Mouse (Mus musculus) layer of hippocampus, adult 8-10 months (tissue): ENCODE results near the gene BC048403. TPM values are rescaled to one million over a fixed set of nuclear protein-coding genes. Genes with fewer than 3 reads are reported as not detected.
A peak's percentile ranks its signal among the peaks of the same experiment; 100 is the strongest.

Experiments
- DNase-seq, 2 experiments: peaks; one replicate each; pipeline ENCODE4 v3.0.0; 2022; ENCODE audit warnings: low spot score in 2 of 2
- total RNA-seq, 4 experiments: library from RNA; stranded (reverse); gene quantifications; 2 replicates each; pipeline ENCODE4 v1.2.4; 2022

The BC048403 gene
- total RNA-seq = 10 to 100 TPM in 1 of 4 experiments, 1 to 10 TPM in 3; 9.1 to 10.8 (median 9.4) TPM

DNA sequence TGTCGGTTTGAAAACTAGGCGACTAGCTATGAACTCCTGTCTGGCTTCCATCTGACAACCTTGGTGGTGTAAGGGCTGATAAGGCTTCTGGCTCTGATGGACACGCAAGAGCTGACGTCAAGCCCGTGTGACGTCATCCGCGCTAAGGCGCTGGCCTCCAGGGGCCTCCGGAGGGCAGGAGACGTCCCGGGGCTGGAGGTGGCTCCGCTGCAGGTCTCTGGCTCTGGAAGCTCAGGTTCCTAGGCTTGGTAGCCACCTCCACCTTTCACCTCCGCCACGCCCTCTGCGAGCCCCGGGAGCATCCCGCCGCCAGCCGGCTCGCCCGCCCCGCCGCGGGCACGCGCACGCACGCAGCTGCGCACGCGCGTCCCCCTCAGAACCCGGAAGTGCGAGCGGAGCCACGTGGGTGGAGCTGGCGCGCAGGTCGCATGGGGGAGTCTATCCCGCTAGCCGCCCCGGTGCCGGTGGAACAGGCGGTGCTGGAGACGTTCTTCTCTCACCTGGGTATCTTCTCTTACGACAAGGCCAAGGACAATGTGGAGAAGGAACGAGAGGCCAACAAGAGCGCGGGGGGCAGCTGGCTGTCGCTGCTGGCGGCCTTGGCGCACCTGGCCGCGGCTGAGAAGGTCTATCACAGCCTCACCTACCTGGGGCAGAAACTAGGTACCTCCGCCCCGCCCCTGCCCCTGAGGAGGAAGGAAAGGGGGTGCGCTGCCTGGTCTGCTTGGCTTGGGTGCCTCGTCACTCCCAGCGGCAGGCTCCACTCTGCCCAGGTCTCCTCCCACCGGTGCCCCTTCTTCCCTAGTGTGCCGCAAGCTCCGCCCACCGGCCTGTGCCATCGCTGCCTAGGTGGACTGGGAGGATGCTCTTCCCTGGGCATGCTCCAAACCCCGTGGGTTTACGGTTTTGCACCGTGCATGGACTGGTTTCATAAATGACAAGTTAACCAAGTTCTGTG, at the start of gene BC048403:
TSS of gene BC048403 (plus strand) at position 390 of the 958 bp plus-strand sequence.
- peak; percentile 71 to 82 for DNase-seq

GRCm38 (mm10) chr10:121692944-121693579, 46.7 kb upstream of the BC048403 start:
- no peak for DNase-seq

DNA sequence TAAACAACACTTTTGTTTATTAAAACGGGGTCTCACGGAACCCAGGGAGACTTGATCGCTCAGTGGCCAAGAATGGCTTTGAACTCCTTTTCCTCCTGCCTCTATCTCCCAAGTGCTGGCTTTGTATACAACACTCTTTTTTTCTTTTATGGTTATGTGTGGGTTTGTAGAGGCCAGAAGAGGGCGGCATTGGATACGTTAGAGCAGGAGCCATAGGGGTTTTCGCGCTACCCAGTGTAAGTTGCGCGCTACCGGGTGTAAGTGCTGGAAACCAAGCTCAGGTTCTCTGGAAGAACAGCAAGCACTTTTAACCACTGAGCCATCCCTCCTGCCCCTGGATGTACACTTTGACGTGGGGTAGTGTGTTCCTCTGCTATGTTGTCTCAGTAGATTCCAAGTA, 45.2 kb upstream of the BC048403 start:
- DNase-seq = no peak

GRCm38 (mm10) chr10:121701296-121702248, 38.2 kb upstream of the BC048403 start:
- DNase-seq = peak in 1 of 2 experiments; percentile 50

- no peak for DNase-seq
Measured at GRCm38 (mm10) chr10:121703619-121704018, 36.1 kb upstream of the BC048403 start.

DNA sequence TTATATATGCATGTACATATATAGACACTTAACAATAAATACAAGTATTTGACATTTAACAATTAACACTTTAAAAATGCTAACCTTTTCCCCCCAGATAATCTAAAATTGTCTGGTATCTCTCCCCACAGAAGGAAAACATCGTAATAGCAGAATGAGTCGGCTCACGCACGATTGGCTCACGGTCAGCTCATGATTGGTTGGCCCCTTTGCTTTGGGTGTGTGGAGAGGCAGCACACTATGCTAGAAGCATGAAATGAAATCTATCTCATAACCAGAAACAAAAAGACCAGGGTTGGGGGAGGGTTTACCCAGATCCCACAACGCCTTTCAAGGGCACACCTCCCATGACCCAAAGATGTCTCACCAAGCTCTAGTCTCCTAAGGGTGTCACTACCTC, 34.9 kb upstream of the BC048403 start:
- no peak for DNase-seq

GRCm38 (mm10) chr10:121705399-121706163, 34.2 kb upstream of the BC048403 start:
- DNase-seq = no peak

DNA sequence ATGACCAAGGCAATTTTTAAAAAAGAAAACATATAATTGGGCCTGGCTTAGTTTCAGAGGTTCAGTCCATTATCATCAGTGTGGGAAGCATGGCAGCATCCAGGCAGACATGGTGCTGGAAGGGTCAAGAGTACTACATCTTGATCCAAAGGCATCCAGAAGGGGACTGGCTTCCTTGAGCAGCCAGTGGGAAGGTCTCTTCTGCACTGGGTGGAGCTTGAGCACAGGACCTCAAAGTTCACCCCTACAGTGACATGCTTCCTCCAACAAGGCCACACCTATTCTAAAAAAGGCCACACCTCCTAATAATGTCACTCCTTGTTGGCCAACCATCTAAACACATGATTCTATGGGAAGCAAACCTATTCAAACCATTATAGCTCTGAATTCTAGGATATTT, 22.9 kb upstream of the BC048403 start:
- DNase-seq = no peak

GRCm38 (mm10) chr10:121718896-121719585, 20.7 kb upstream of the BC048403 start:
- no peak for DNase-seq

- no peak for DNase-seq
Measured at GRCm38 (mm10) chr10:121720701-121721100, 19.0 kb upstream of the BC048403 start.

DNA sequence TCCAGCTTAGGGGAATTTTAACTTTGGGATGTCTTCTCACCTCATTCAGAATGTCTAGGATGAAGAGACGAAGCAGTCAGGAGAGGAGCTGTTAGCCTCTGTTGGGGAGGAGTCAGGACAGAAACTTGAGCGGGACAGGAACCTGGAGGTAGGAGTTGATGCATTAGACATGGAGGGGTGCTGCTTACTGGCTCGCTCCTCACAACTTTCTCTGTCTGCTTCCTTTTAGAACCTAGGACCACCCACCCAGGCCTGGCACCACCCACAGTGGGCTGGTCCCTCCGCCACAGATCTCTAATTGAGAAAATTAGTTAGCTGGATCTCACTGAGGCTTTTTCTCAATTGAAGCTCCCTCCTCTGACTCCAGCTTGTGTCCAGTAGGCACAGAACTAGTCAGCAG, 13.2 kb upstream of the BC048403 start:
- no peak for DNase-seq

DNA sequence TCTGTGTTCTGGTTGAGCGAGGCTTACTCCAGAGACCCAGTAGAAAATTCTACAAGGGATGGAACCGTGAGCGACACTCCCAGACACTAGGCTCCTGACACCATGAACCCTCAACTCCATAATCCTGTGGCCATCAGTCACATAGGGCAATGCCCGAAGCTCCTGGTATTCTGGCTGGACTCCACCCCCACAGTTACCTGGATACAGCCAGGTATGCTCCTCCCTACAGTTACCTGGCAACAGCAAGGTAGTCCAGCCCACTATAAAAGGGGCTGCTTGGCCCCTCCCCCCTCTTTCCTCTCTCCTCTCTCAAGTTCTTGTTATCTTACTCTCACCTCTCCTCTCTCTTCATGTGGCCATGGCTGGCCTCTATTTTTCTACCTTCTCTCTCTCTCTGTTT, 12.6 kb upstream of the BC048403 start:
- no peak for DNase-seq

- no peak for DNase-seq
Measured at GRCm38 (mm10) chr10:121728226-121728625, 11.5 kb upstream of the BC048403 start.

DNA sequence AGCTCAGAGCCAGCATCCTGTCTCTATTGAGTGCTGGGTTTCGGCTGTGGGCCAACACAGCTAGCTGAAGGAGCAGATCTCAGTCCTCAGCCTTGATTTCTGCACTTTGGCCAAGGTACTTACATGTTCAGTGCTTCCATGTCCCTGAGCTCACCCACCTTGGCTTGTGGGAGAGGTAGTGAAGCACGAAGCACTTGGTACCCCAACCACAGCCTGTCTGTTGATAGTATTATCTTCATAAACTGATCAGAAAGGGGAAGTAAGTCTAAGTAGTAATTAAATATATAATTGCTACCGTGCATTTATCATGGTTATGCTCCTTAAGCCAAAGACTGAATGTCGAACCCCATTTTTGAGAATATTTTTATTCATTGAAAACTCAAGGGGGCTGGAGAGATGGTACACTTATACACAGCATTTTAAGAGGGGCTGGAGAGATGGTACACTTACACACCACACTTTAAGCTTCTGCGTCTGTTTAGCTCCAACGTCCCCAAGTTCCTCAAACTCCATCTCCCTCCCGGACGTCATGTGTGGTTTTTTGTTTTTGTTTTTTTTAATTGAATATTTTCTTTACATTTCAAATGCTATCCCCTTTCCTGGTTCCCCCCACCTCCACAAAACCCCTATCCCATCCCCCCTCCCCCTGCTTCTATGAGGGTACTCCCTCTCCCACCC, 8.6 kb upstream of the BC048403 start:
- no peak for DNase-seq

DNA sequence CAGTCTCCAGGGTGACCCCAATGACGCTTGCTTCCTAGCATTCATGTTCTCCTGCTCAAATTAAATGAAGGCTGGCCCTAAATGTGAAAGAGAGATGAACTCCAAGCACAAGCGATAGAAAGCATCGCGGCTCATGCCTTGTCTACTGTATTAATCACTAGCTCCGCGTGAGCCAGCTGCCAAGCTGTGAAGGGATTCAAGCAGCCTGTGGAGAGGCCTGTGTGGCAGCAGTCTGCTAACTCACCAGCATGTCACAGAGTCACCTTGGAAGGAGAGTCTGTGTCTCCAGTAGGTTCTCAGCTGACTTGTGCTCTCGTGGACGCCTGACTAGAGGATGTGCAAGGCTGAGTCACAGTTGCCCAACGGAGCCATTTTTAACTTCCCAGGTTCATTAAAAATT, 7.2 kb upstream of the BC048403 start:
- no peak for DNase-seq

DNA sequence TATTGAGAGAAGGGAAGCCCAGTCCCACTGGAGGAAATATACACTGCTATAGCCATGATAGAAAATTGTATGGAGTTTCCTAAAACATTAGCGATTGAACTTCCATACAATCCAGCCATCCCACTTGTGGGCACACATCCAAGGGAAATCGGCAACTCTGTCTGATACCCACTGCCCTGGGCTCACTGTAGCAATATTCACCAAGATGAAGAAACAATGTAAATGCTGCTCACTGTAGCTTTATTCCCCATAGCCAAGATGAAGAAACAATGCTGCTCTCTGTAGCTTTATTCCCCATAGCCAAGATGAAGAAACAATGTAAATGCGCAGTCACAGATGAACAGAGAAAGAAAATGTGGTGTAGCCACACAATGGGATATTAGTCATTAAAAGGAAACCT, 2.5 kb upstream of the BC048403 start:
- no peak for DNase-seq

- DNase-seq = no peak
Measured at GRCm38 (mm10) chr10:121742336-121742735, 2.6 kb downstream of the BC048403 start.

DNA sequence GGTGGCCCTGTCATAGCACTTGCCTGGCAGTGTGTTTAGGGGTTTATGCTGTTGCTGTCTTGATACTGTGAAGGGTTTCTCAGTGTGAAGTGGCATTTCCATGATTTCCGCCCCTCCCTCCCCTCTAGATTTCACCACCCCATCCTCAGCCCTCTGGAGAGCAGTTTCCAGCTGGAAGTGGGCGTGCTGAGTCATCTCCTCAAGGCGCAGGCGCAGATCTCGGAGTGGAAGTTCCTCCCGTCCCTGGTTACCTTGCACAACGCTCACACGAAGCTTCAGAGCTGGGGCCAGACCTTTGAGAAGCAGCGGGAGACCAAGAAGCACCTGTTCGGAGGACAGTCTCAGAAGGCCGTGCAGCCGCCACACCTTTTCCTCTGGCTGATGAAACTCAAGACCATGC, 10.4 kb downstream of the BC048403 start:
- peak; percentile 26 to 53 for DNase-seq

- DNase-seq = no peak
Measured at GRCm38 (mm10) chr10:121754237-121754636, 14.5 kb downstream of the BC048403 start.
